Mouse (Mus musculus): ENCODE results near the gene Wipf1. TPM values are rescaled to one million over a fixed set of nuclear protein-coding genes. Genes with fewer than 3 reads are reported as not detected.

Gene Wipf1
- 10.9 TPM for polyA plus RNA-seq (2014; fragmentation: Illumina TruSeq; extraction: RNeasy Lipid Tissue Mini Kit (QIAGEN cat#74804); ENCODE audit: low read depth, low replicate concordance)

GRCm38 (mm10) chr2:73529356-73530330, at the start of gene Wipf1:
Wipf1 (minus strand) TSS chr2:73529734.

DNA sequence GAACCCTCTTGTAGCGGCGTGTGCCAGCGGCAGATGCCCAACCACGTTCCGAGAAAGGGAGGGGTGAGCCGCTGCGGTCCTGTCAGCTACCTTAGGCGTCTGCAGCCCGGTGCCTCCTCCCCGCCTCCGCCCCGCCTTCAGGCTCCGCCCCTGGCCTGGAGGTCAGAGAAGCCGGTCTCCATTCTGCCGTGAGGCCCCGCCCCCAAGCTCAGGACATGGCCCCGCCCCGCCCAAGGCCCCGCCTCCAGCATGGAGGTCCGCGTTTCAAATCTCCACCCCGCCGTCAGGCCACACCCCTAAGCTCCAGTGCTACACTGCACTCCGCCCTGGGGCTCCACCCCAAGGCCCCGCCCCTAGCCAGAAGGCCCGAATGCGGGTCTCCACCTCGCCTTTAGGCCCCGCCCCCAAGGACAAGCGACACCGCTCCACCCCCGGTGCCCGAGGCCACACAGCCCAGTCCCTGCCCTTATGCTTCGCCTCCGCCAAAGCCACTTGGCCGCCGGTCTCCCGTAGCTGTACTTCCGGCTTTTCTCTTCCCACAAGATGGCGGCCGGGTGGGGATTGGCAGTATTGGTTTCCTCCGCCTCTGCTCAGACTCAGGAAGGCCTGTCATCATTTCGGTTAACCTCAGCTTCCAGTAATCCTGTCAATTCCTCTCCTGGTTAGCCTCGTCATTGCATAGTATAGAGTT, 143.0 kb downstream of the Wipf1 start, which contains the start of gene Gpr155:
Gpr155 (minus strand) TSS at position 217 of the 691 bp plus-strand sequence.

Other genes starting within 250 kb of the Wipf1 start
- 19.3 TPM for gene Scrn3, start 217.1 kb downstream of the Wipf1 start, polyA plus RNA-seq (2014; fragmentation: Illumina TruSeq; extraction: RNeasy Lipid Tissue Mini Kit (QIAGEN cat#74804); ENCODE audit: low read depth, low replicate concordance)
- 25.7 TPM for gene Cir1, start 217.0 kb downstream of the Wipf1 start, polyA plus RNA-seq (2014; fragmentation: Illumina TruSeq; extraction: RNeasy Lipid Tissue Mini Kit (QIAGEN cat#74804); ENCODE audit: low read depth, low replicate concordance)
- 27.1 TPM for gene Gpr155, start 143.2 kb downstream of the Wipf1 start, polyA plus RNA-seq (2014; fragmentation: Illumina TruSeq; extraction: RNeasy Lipid Tissue Mini Kit (QIAGEN cat#74804); ENCODE audit: low read depth, low replicate concordance)
- gene Chrna1, start 50.6 kb upstream of the Wipf1 start, polyA plus RNA-seq (2014; fragmentation: Illumina TruSeq; extraction: RNeasy Lipid Tissue Mini Kit (QIAGEN cat#74804); ENCODE audit: low read depth, low replicate concordance), result not detected
- gene Chn1, start 245.6 kb upstream of the Wipf1 start, polyA plus RNA-seq (2014; fragmentation: Illumina TruSeq; extraction: RNeasy Lipid Tissue Mini Kit (QIAGEN cat#74804); ENCODE audit: low read depth, low replicate concordance), result 13.9 TPM

Measured in adipose tissue, adult 10 weeks (tissue).